In the genomic region with DNA sequence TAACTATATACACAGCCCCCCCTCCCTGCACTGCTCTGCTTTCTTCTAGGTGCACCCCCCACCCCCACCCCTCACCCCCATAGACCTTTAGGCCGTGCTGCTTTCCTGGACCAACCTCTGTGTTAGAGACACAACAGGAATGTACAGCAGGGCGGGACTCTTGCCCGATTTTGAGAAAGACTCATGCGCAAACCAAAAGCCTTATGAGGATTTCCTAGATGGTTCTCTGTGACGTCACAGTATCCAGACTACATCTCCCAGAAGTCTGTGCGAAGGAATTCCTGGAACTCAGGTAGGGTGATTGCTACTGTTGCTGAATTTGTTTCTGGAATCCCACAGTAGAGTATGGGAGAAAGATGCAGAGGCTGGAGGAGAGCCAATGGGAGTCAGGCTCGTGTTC, we compare ENCODE assay signal across 9 mouse cellular contexts. TPM values are rescaled to one million over a fixed set of nuclear protein-coding genes. Genes with fewer than 3 reads are reported as not detected.
A peak's percentile ranks its signal among the peaks of the same experiment; 100 is the strongest.
DNase-seq lines count a peak whose midpoint lies in the region; ATAC-seq lines count a peak whose summit lies in the region.
"Had no signal": no experiment of that assay in that cellular context is flagged by ENCODE, and none has a peak within 500 bp of the region (broad histone marks: within the 10 kb centered on the region; RNA-seq: fewer than 3 reads in every experiment).

A gene (minus strand): TSS at position 153 of the 400 bp plus-strand sequence.

- no peaks in the 10 kb centered on the region for H3K27me3 ChIP-seq in midbrain, embryonic 15.5 days (replicated peaks)
- no peaks in the 10 kb centered on the region for H3K27me3 ChIP-seq in midbrain, embryonic 11.5 days (ENCODE audit: control insufficient read depth, insufficient read depth, low read length)
- H3K27me3 ChIP-seq: neural tube, embryonic 13.5 days had no signal

- ATAC-seq in midbrain, embryonic 15.5 days (replicated peaks), result peak; percentile 54; the same call in 1 of the 2 replicates
- no peak for ATAC-seq in midbrain, embryonic 11.5 days (ENCODE audit: low FRiP score)

- H3K4me1 ChIP-seq in midbrain, embryonic 15.5 days, result no peaks in the 10 kb centered on the region
- H3K4me1 ChIP-seq in midbrain, embryonic 11.5 days (ENCODE audit: control insufficient read depth, insufficient read depth, low read length), result no peaks in the 10 kb centered on the region
- H3K4me1 ChIP-seq: neural tube, embryonic 13.5 days had no signal

- H3K4me3 ChIP-seq in midbrain, embryonic 15.5 days, result no peak within 1 kb of the TSS
- no peak within 1 kb of the TSS for H3K4me3 ChIP-seq in midbrain, embryonic 11.5 days (ENCODE audit: low read depth, low read length)
- H3K4me3 ChIP-seq: neural tube, embryonic 13.5 days had no signal

- no peak within 1 kb of the TSS for H3K4me2 ChIP-seq in midbrain, embryonic 15.5 days
- no peak within 1 kb of the TSS for H3K4me2 ChIP-seq in midbrain, embryonic 11.5 days
- H3K4me2 ChIP-seq: neural tube, embryonic 13.5 days had no signal

- no peak within 1 kb of the TSS for H3K9ac ChIP-seq in midbrain, embryonic 15.5 days
- H3K9ac ChIP-seq in midbrain, embryonic 11.5 days (ENCODE audit: low read length), result no peak within 1 kb of the TSS
- H3K9ac ChIP-seq: neural tube, embryonic 13.5 days had no signal

- no peaks in the 10 kb centered on the region for H3K9me3 ChIP-seq in midbrain, embryonic 15.5 days
- no peaks in the 10 kb centered on the region for H3K9me3 ChIP-seq in midbrain, embryonic 11.5 days (ENCODE audit: control insufficient read depth, low read length)
- H3K9me3 ChIP-seq: neural tube, embryonic 13.5 days had no signal

- no peak for DNase-seq in midbrain, embryonic 11.5 days (ENCODE audit: low spot score, missing footprints)
- DNase-seq in fat pad, adult 2 months (ENCODE audit: extremely low read depth, low read depth, low spot score), result peak; percentile 4
- DNase-seq in layer of hippocampus, postnatal 10 days (ENCODE audit: low spot score in 2 of 2), result no peak
- peak; percentile 52 for DNase-seq in mesoderm, embryonic 11.5 days (ENCODE audit: low read depth, low spot score)
- DNase-seq in cerebellum, adult 18-20 months, result no peak
- DNase-seq in urinary bladder, postnatal 36 days (ENCODE audit: low spot score in 2 of 2), result no peak
- no peak for DNase-seq in urinary bladder, adult 18-20 months (ENCODE audit: low spot score in 2 of 2)

- WGBS in midbrain, embryonic 15.5 days, result 43% methylated on average over 7 of the region's 7 CpGs
- 45% methylated on average over 7 of the region's 7 CpGs for WGBS in midbrain, embryonic 11.5 days

- no peaks in the 10 kb centered on the region for H3K36me3 ChIP-seq in midbrain, embryonic 15.5 days (replicated peaks)
- no peaks in the 10 kb centered on the region for H3K36me3 ChIP-seq in midbrain, embryonic 11.5 days (ENCODE audit: control insufficient read depth, insufficient read depth, low read length)
- H3K36me3 ChIP-seq: neural tube, embryonic 13.5 days had no signal

- H3K27ac ChIP-seq in midbrain, embryonic 15.5 days, result no peak within 1 kb of the TSS
- no peak within 1 kb of the TSS for H3K27ac ChIP-seq in midbrain, embryonic 11.5 days (ENCODE audit: low read depth, low read length)
- H3K27ac ChIP-seq: neural tube, embryonic 13.5 days had no signal

RNA-seq across cellular contexts. Expression of the gene that starts here (rescaled TPM):
- 5.1 and 6.3 TPM in 2 replicates for polyA plus RNA-seq in midbrain, embryonic 15.5 days (2015; fragmentation: Nextera tagmentation; extraction: Ambion mirVana)
- polyA plus RNA-seq in midbrain, embryonic 11.5 days (2014; fragmentation: Nextera tagmentation; extraction: Ambion mirVana), result 2.6 and 2.9 TPM in 2 replicates
- 10 to 100 TPM; 18.3 to 21.5 TPM for total RNA-seq in layer of hippocampus, postnatal 10 days (2021)

Comparison
In these comparisons a context has a peak if more than half of its experiments do, and no peak if none do; other contexts are left out.
1. DNase-seq: peak in fat pad, adult 2 months (single experiment) and mesoderm, embryonic 11.5 days (single experiment); none in midbrain, embryonic 11.5 days (single experiment), layer of hippocampus, postnatal 10 days (0 of 2), cerebellum, adult 18-20 months (0 of 2), urinary bladder, postnatal 36 days (0 of 2) and urinary bladder, adult 18-20 months (0 of 2).